Mouse (Mus musculus) CH12.LX (cell line): ENCODE measurements around the gene Nphs2. TPM values are rescaled to one million over a fixed set of nuclear protein-coding genes. Genes with fewer than 3 reads are reported as not detected.

Source experiments
- DNase-seq: peaks from one replicate; pipeline ENCODE4 v3.0.0-alpha.2; 2013; ENCODE audit errors: extremely low read depth
- H3K27ac ChIP-seq: 2 replicates; pipeline ENCODE4 v1.5.1; 2012; ENCODE audit warnings: low read depth, mild to moderate bottlenecking, control low read depth, moderate library complexity; ENCODE audit not compliant: insufficient read depth
- H3K27me3 ChIP-seq: replicated peaks from 2 replicates; pipeline ENCODE3; 2012; ENCODE audit warnings: inconsistent platforms
- H3K36me3 ChIP-seq, 2 experiments: replicated peaks in 1 of 2; 2 replicates each; pipeline versions ENCODE3 to v1.6.1; 2012; ENCODE audit warnings: inconsistent platforms in 1 of 2, low read length in 1 of 2, mild to moderate bottlenecking in 1 of 2, mixed read lengths in 1 of 2, moderate library complexity in 1 of 2; ENCODE audit not compliant: control insufficient read depth in 1 of 2, insufficient read depth in 1 of 2
- H3K4me1 ChIP-seq, 2 experiments: 2 replicates each; pipeline ENCODE4 v1.6.1; 2012; ENCODE audit warnings: inconsistent platforms in 1 of 2, moderate library complexity in 1 of 2; ENCODE audit not compliant: insufficient read depth in 2 of 2, control insufficient read depth in 1 of 2
- H3K4me2 ChIP-seq: 2 replicates; pipeline ENCODE4 v1.6.1; 2012; ENCODE audit warnings: low read depth, mild to moderate bottlenecking, control low read depth; ENCODE audit not compliant: poor library complexity, insufficient read depth, severe bottlenecking
- H3K4me3 ChIP-seq, 3 experiments: fragments of 150-350 bp in 1 of 3; sonication (generic) in 1 of 3; replicated peaks in 1 of 3; 2 replicates each; pipeline versions ENCODE3 to v1.5.1; 2011 to 2012; ENCODE audit warnings: low read depth in 2 of 3, low read length in 2 of 3, mild to moderate bottlenecking in 2 of 3, moderate library complexity in 2 of 3, control low read depth in 1 of 3, improper control_type of control experiment in 1 of 3, inconsistent platforms in 1 of 3, mixed read lengths in 1 of 3; ENCODE audit not compliant: poor library complexity in 1 of 3
- H3K79me2 ChIP-seq: replicated peaks from 2 replicates; pipeline ENCODE4 v1.6.1; 2012; ENCODE audit warnings: mild to moderate bottlenecking, moderate library complexity; ENCODE audit not compliant: control insufficient read depth, poor library complexity, insufficient read depth, severe bottlenecking; ENCODE audit errors: extremely low read depth
- H3K9ac ChIP-seq: 2 replicates; pipeline ENCODE4 v1.6.1; 2012; ENCODE audit warnings: low read depth, mild to moderate bottlenecking, control low read depth, moderate library complexity; ENCODE audit not compliant: insufficient read depth
- H3K9me3 ChIP-seq: replicated peaks from 2 replicates; pipeline ENCODE3; 2012; ENCODE audit warnings: low read length, inconsistent platforms, mixed read lengths
- BHLHE40 ChIP-seq: IDR thresholded peaks from 2 replicates; pipeline ENCODE4 v1.6.1; 2011; ENCODE audit warnings: mild to moderate bottlenecking, low read depth, low read length, improper control_type of control experiment
- CTCF ChIP-seq, 2 experiments: IDR thresholded peaks in 1 of 2; conservative IDR thresholded peaks in 1 of 2; 2 replicates each; pipeline ENCODE4 v1.5.1; 2011 to 2012; ENCODE audit warnings: low read depth in 2 of 2, low read length in 2 of 2, improper control_type of control experiment in 1 of 2, inconsistent platforms in 1 of 2, mild to moderate bottlenecking in 1 of 2, moderate library complexity in 1 of 2
- E2F4 ChIP-seq: IDR thresholded peaks from 2 replicates; pipeline ENCODE4 v1.6.1; 2011; ENCODE audit warnings: low read depth, low read length, improper control_type of control experiment; ENCODE audit not compliant: insufficient replicate concordance
- EP300 ChIP-seq: IDR thresholded peaks from 2 replicates; pipeline ENCODE4 v1.6.1; 2011; ENCODE audit warnings: low read length, improper control_type of control experiment
- ETS1 ChIP-seq: conservative IDR thresholded peaks from 2 replicates; pipeline ENCODE4 v1.6.1; 2012; ENCODE audit warnings: low read depth, mild to moderate bottlenecking, inconsistent platforms, low read length, improper control_type of control experiment, moderate library complexity
- IRF4 ChIP-seq: IDR thresholded peaks from 2 replicates; pipeline ENCODE4 v1.6.1; 2014; ENCODE audit warnings: low read depth, mild to moderate bottlenecking, inconsistent platforms, low read length, improper control_type of control experiment
- MAFK ChIP-seq: IDR thresholded peaks from 2 replicates; pipeline ENCODE4 v1.6.1; 2011; ENCODE audit warnings: low read length, improper control_type of control experiment; ENCODE audit not compliant: insufficient replicate concordance
- MAX ChIP-seq: IDR thresholded peaks from 2 replicates; pipeline ENCODE4 v1.6.1; 2011; ENCODE audit warnings: low read length, improper control_type of control experiment
- MAZ ChIP-seq: IDR thresholded peaks from 2 replicates; pipeline ENCODE4 v1.6.1; 2012; ENCODE audit warnings: low read depth, mild to moderate bottlenecking, inconsistent platforms, low read length, improper control_type of control experiment, moderate library complexity
- POLR2A ChIP-seq: IDR thresholded peaks from 2 replicates; pipeline ENCODE4 v1.6.1; 2011; ENCODE audit warnings: low read depth, mild to moderate bottlenecking, improper control_type of control experiment, low read length
- POLR2AphosphoS2 ChIP-seq: IDR thresholded peaks from 2 replicates; pipeline ENCODE4 v1.6.1; 2011; ENCODE audit warnings: low read depth, low read length, improper control_type of control experiment
- RCOR1 ChIP-seq: conservative IDR thresholded peaks from 2 replicates; pipeline ENCODE4 v1.6.1; 2012; ENCODE audit warnings: low read depth, mild to moderate bottlenecking, inconsistent platforms, low read length, improper control_type of control experiment
- SIN3A ChIP-seq: IDR thresholded peaks from 2 replicates; pipeline ENCODE4 v1.6.1; 2012; ENCODE audit warnings: low read length, improper control_type of control experiment, inconsistent platforms
- ZMIZ1 ChIP-seq: IDR thresholded peaks from 2 replicates; pipeline ENCODE4 v1.6.1; 2012; ENCODE audit warnings: low read depth, mild to moderate bottlenecking, inconsistent platforms, low read length, improper control_type of control experiment
- dilution Hi-C: fragments of 300-500 bp; cut with MboI; formaldehyde crosslinking; loops from 2 replicates; pipeline ENCODE4 v1.14.3; 2020; ENCODE audit warnings: low sequenced_read_pairs; ENCODE audit not compliant: extremely low pct_unique_long_range_greater_than_20kb, extremely low pct_ligation_motif_present
- in situ Hi-C: fragments of 300-500 bp; cut with MboI; formaldehyde crosslinking; loops from 3 replicates; pipeline ENCODE4 v1.14.3; 2019; ENCODE audit warnings: low sequenced_read_pairs, low pct_ligation_motif_present, low pct_unique_long_range_greater_than_20kb, mixed read lengths
- polyA plus RNA-seq: library from polyadenylated mRNA; unstranded; fragments of >175 nt; gene quantifications from 2 replicates; pipeline ENCODE4 v1.2.1, GENCODE M21; 2012; ENCODE audit warnings: low read depth; ENCODE audit not compliant: insufficient read length
- total RNA-seq, 2 experiments: library from RNA; depleted of rRNA; stranded (reverse); fragments of 300-350 nt in 1 of 2; fragments of >200 nt in 1 of 2; gene quantifications; 2 replicates each; pipeline ENCODE4 v1.2.3; 2012 to 2014

Nphs2 gene
- total and polyA plus RNA-seq, 3 experiments = not detected

DNA sequence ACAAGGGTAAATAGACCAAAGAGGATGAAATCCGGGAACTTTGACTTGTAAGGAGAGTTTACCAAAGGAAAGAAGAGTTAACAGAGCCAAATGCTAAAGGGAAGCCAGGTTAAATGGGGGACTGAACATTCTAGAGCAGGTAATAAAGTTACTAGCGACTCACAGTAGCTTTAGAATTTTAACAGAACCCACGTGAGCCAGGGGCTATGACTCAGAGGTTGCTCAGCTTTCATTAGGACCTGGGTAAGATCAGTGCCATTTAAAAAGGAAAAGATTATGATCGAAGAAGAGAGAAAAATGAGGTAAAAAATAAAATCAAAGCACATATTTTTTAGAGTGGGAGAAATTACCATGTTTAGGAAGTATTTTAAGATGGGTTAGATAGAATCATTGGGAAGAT, 30.3 kb downstream of the Nphs2 start:
- peaks cover 0 to 15% of the 10 kb centered on the region in 2 experiments; a peak in 2 of 4 replicates for H3K4me1 ChIP-seq
- no peak overlapping the region for H3K4me2 ChIP-seq
- DNase-seq = no peak
- no peaks in the 10 kb centered on the region for H3K36me3 ChIP-seq
- no peak for TF ChIP-seq IRF4
- no peak for TF ChIP-seq POLR2AphosphoS2
- no peak for TF ChIP-seq E2F4
- no peak for TF ChIP-seq RCOR1
- no peak for TF ChIP-seq EP300
- TF ChIP-seq ETS1 = no peak
- no peak for TF ChIP-seq MAX
- no peak for TF ChIP-seq MAZ
- TF ChIP-seq SIN3A = no peak
- TF ChIP-seq ZMIZ1 = no peak
- TF ChIP-seq MAFK = no peak
- no peak for TF ChIP-seq BHLHE40
- H3K79me2 ChIP-seq = no peaks in the 10 kb centered on the region; the same call in 1 of the 2 replicates
- H3K4me3 ChIP-seq = no peak overlapping the region
- H3K9me3 ChIP-seq = peaks cover 5% of the 10 kb centered on the region
- no peak overlapping the region for H3K27ac ChIP-seq
- H3K9ac ChIP-seq = no peak overlapping the region
- no peaks in the 10 kb centered on the region for H3K27me3 ChIP-seq
- dilution Hi-C loops (no loop called here), in situ Hi-C loops (no loop called here)

DNA sequence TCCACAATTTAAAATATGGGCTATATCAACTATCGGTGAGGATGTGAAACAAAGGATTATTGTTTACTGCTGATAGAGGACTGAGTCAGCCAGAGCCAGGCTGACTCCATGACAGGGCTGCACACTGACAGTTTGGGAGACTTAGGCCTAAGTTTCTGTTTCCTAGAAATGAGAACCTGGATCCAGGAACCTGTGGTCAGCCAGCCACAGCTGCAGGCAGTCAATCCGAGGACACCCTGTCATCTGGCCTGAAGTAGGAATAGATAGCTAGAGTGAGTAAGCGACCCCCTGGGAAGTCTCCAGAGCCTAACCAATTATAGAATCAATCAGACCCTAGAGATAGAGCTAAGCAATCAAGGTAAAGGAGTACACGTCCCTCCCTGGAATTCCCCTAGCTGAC, 33.9 kb downstream of the Nphs2 start:
- Histone ChIP-seq H3K4me1 (peaks cover 0 to 20% of the 10 kb centered on the region in 2 experiments; a peak in 2 of 4 replicates), H3K36me3 (no peaks in the 10 kb centered on the region), H3K9me3 (peaks cover 2% of the 10 kb centered on the region), H3K79me2 (no peaks in the 10 kb centered on the region; the same call in 1 of the 2 replicates), H3K4me2 (no peak overlapping the region), H3K27ac (no peak overlapping the region), H3K27me3 (no peaks in the 10 kb centered on the region), H3K4me3 (no peak overlapping the region), H3K9ac (no peak overlapping the region)
- dilution Hi-C loops = no loop called here
- DNase-seq = no peak
- in situ Hi-C loops = no loop called here
- TF ChIP-seq POLR2A = no peak

DNA sequence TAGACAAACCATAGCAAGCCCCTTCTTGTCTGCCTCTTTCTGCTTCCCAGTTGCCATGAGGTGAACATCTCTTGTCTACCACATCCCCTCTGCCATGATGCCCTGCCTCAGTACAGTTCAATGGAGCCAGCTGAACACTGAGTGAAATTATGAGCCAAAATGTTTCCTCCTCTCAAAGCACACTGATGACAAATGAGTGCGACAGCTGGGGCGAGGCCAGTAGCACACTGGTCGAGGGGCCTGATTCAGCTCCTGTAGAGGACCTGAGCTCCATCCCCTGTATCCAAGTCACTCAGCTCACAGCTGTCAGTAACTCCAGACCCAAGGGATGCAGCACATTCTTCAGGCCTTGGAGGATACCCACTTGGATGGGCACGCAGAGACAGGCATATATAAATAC, 35.1 kb downstream of the Nphs2 start:
- no peaks in the 10 kb centered on the region for H3K27me3 ChIP-seq
- no peak for TF ChIP-seq CTCF (conservative IDR thresholded peaks at IDR 0.05 in 1 of 2, IDR thresholded peaks at IDR 0.05 in 1 of 2; ENCODE audit: low read depth in 2 of 2, low read length in 2 of 2)
- no peak for TF ChIP-seq POLR2A
- in situ Hi-C loops = no loop called here
- no peak for DNase-seq
- H3K4me3 ChIP-seq = no peak overlapping the region
- H3K9me3 ChIP-seq = peaks cover 2% of the 10 kb centered on the region
- no peaks in the 10 kb centered on the region for H3K79me2 ChIP-seq
- H3K4me1 ChIP-seq = peaks cover 0 to 20% of the 10 kb centered on the region in 2 experiments; a peak in 2 of 4 replicates
- dilution Hi-C loops = no loop called here
- H3K4me2 ChIP-seq = no peak overlapping the region
- H3K36me3 ChIP-seq = no peaks in the 10 kb centered on the region
- no peak overlapping the region for H3K27ac ChIP-seq
- H3K9ac ChIP-seq = no peak overlapping the region
